9 mouse cellular contexts compared by ENCODE assay signal in the genomic region with DNA sequence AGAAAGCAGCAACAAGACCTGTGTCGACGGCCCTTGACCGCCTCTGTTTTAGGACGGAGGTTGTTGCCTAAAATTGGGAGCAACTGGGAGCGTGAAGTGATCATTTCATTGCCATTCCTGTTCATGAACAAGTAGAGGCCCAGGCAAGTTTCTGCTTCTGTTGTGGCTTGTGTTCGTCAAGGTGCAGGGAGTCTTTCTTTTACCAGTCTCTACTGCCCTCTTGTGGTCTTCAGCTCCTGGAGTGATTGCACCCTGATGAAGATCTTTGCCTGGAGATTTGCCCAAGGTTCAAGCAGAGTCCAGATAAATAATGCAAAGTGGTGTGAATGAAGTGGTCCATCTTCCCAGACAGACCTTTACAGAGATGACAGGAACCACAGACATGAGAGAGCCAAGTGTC.
DNase-seq lines count a peak whose midpoint lies in the region; ATAC-seq lines count a peak whose summit lies in the region.
"Had no signal": no experiment of that assay in that cellular context is flagged by ENCODE, and none has a peak within 500 bp of the region (broad histone marks: within the 10 kb centered on the region; RNA-seq: fewer than 3 reads in every experiment).

No protein-coding gene starts in this region.

- WGBS in intestine, embryonic 14.5 days: 50% methylated on average over 6 of the region's 6 CpGs
- WGBS in intestine, embryonic 15.5 days: 52% methylated on average over 6 of the region's 6 CpGs

- no peak overlapping the region for H3K4me3 ChIP-seq in intestine, embryonic 14.5 days (ENCODE audit: low read depth, low read length)
- H3K4me3 ChIP-seq in intestine, embryonic 15.5 days (replicated peaks): no peak overlapping the region
- H3K4me3 ChIP-seq: megakaryocyte, embryonic 14.5 days had no signal

- no peaks in the 10 kb centered on the region for H3K36me3 ChIP-seq in intestine, embryonic 14.5 days (ENCODE audit: control insufficient read depth, insufficient read depth, low read length)
- no peaks in the 10 kb centered on the region for H3K36me3 ChIP-seq in intestine, embryonic 15.5 days

- H3K4me2 ChIP-seq in intestine, embryonic 14.5 days (ENCODE audit: low read length): no peak overlapping the region
- no peak overlapping the region for H3K4me2 ChIP-seq in intestine, embryonic 15.5 days (replicated peaks)

- no peak overlapping the region for H3K9ac ChIP-seq in intestine, embryonic 14.5 days (ENCODE audit: low read length)
- no peak overlapping the region for H3K9ac ChIP-seq in intestine, embryonic 15.5 days

- DNase-seq in intestine, embryonic 14.5 days (ENCODE audit: low spot score): peak; percentile 62
- DNase-seq in ZHBTc4 (ENCODE audit: low read depth, low spot score): peak; percentile 87
- DNase-seq in cerebellum, postnatal 25 days: peak; percentile 57 to 70
- DNase-seq in heart, adult 9 months (ENCODE audit: low spot score in 2 of 2): peak; percentile 4 to 16
- DNase-seq in left cerebral cortex, adult 11 months (ENCODE audit: low spot score): peak; percentile 67
- DNase-seq in naive thymus-derived CD4-positive, alpha-beta T cell, adult 2 months (ENCODE audit: low read depth): peak; percentile 60
- peak; percentile 51 for DNase-seq in thymus, postnatal 25 days

- no peaks in the 10 kb centered on the region; the same call in 1 of the 2 replicates for H3K4me1 ChIP-seq in intestine, embryonic 14.5 days (replicated peaks; ENCODE audit: control insufficient read depth, insufficient read depth, low read length)
- H3K4me1 ChIP-seq in intestine, embryonic 15.5 days (replicated peaks): 0 out of 2 replicates have a peak, but pooled peaks cover 4% of the 10 kb centered on the region

- no peak overlapping the region for H3K27ac ChIP-seq in intestine, embryonic 14.5 days (ENCODE audit: low read depth)
- no peak overlapping the region for H3K27ac ChIP-seq in intestine, embryonic 15.5 days

- no peak for ATAC-seq in intestine, embryonic 14.5 days (replicated peaks; ENCODE audit: low FRiP score, low TSS enrichment, low read depth)
- no peak; the same call in 1 of the 2 replicates for ATAC-seq in intestine, embryonic 15.5 days

- H3K27me3 ChIP-seq in intestine, embryonic 14.5 days (replicated peaks; ENCODE audit: control insufficient read depth, insufficient read depth, low read length): no peaks in the 10 kb centered on the region
- H3K27me3 ChIP-seq in intestine, embryonic 15.5 days (replicated peaks): no peaks in the 10 kb centered on the region
- H3K27me3 ChIP-seq: megakaryocyte, embryonic 14.5 days had no signal

- no peaks in the 10 kb centered on the region for H3K9me3 ChIP-seq in intestine, embryonic 14.5 days (ENCODE audit: control insufficient read depth, low read length)
- no peaks in the 10 kb centered on the region for H3K9me3 ChIP-seq in intestine, embryonic 15.5 days
- H3K9me3 ChIP-seq: megakaryocyte, embryonic 14.5 days had no signal

Comparison
In these comparisons a context has a peak if more than half of its experiments do, and no peak if none do; other contexts are left out.
1. DNase-seq: peak in every context shown above with its lines; median percentile 87 in ZHBTc4; 67 in left cerebral cortex, adult 11 months; 64 in cerebellum, postnatal 25 days; 62 in intestine, embryonic 14.5 days; 60 in naive thymus-derived CD4-positive, alpha-beta T cell, adult 2 months; 51 in thymus, postnatal 25 days; 10 in heart, adult 9 months.